Mouse (Mus musculus): ENCODE data around the gene P2rx6. TPM values are rescaled to one million over a fixed set of nuclear protein-coding genes. Genes with fewer than 3 reads are reported as not detected.
"Not testable (repeated sequence)": the region's sequence is repeated elsewhere in the genome, so short reads cannot be mapped to it uniquely, and the experiment has no call there.

Gene P2rx6
- polyA plus RNA-seq, 1 experiment from 2014 or later, result 0.63 TPM

DNA sequence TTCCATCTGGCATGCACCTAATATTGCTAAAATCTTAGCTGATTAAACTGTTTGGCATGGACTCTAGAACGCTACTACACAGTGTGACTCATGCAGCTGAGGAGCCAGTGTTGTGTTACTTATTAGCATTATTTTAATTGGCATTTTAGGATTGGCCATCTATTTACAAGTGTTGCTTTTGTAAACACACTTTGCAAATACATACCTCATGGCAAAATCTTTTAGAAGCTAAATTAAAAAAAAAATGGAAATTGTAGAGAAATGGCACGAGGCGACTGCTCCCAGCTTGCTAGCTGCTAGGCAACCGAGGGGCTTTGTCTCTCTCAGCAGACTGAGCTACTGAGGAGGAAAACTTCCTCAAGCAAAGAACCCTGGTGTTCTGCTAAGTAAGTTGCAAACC, 43.3 kb downstream of the P2rx6 start:
- DNase-seq (ENCODE audit: low spot score) (no peak), ATAC-seq (ENCODE audit: low FRiP score) (no peak)
- H3K27ac ChIP-seq (ENCODE audit: low read depth, low read length), result no peak overlapping the region
- H3K36me3 ChIP-seq (ENCODE audit: control insufficient read depth, insufficient read depth, low read length), result no peaks in the 10 kb centered on the region
- no peaks in the 10 kb centered on the region for H3K27me3 ChIP-seq (ENCODE audit: control insufficient read depth, insufficient read depth, low read length)
- H3K4me1 ChIP-seq (replicated peaks; ENCODE audit: control insufficient read depth, insufficient read depth, low read length), result no peaks in the 10 kb centered on the region
- H3K9me3 ChIP-seq (ENCODE audit: control insufficient read depth, low read length), result no peaks in the 10 kb centered on the region
- H3K4me3 ChIP-seq (ENCODE audit: low read depth, low read length), result no peak overlapping the region
- H3K9ac ChIP-seq (ENCODE audit: low read depth, low read length), result no peak overlapping the region
- no peak overlapping the region for H3K4me2 ChIP-seq (replicated peaks; ENCODE audit: low read depth, low read length)
- 60% methylated on average over 4 of the region's 4 CpGs for whole genome bisulfite sequencing

DNA sequence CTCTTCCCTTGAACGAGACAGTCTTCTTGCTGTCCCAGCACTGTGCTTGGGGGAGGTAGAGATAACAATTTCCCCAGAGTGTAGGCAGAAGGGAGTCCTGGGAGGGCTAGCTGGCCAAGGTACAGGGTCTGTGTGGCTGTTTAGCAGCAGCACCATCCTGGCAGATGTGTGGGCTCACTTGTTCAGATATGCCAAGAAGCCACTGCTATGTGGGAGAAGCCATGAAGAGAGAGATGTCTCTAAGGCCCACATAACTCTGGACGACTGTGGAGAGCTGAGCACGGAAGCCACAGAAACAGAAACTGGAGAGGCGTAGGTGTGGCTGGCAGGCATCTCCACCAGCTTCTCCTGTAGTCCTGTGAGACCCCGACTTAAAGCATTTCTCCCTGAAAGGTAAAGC, 44.0 kb downstream of the P2rx6 start:
- Histone ChIP-seq H3K36me3 (ENCODE audit: control insufficient read depth, insufficient read depth, low read length) (no peaks in the 10 kb centered on the region), H3K4me2 (replicated peaks; ENCODE audit: low read depth, low read length) (no peak overlapping the region), H3K27me3 (ENCODE audit: control insufficient read depth, insufficient read depth, low read length) (no peaks in the 10 kb centered on the region), H3K9me3 (ENCODE audit: control insufficient read depth, low read length) (no peaks in the 10 kb centered on the region), H3K27ac (ENCODE audit: low read depth, low read length) (no peak overlapping the region), H3K4me3 (ENCODE audit: low read depth, low read length) (no peak overlapping the region), H3K4me1 (replicated peaks; ENCODE audit: control insufficient read depth, insufficient read depth, low read length) (no peaks in the 10 kb centered on the region), H3K9ac (ENCODE audit: low read depth, low read length) (no peak overlapping the region)
- no peak for ATAC-seq (ENCODE audit: low FRiP score)
- DNase-seq (ENCODE audit: low spot score), result no peak
- WGBS, result 77% methylated on average over 5 of the region's 5 CpGs

DNA sequence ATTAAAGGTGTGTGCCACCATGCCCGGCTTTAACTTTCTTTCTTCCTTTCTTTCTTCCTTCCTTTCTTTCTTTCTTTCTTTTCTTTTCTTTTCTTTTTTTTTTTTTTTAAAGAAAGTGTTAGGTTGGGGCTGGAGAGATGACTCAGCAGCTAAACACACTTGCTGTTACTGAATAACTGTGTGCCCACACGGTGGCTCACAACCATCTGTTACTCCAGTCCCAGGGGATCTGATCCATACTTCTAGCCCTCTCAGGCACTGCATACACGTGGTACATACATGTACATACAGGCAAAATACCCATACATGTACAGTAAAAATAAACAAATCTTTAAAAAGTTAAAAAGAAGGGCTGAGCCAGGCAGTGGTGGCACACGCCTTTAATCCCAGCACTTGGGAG, 49.7 kb downstream of the P2rx6 start:
- H3K27ac ChIP-seq (ENCODE audit: low read depth, low read length), result no peak overlapping the region
- H3K9ac ChIP-seq (ENCODE audit: low read depth, low read length), result no peak overlapping the region
- H3K4me2 ChIP-seq (replicated peaks; ENCODE audit: low read depth, low read length), result no peak overlapping the region
- DNase-seq (ENCODE audit: low spot score) (no peak), ATAC-seq (ENCODE audit: low FRiP score) (no peak)
- no peak overlapping the region for H3K4me3 ChIP-seq (ENCODE audit: low read depth, low read length)
- WGBS, result 80% methylated on average over 4 of the region's 4 CpGs
- no peaks in the 10 kb centered on the region for H3K9me3 ChIP-seq (ENCODE audit: control insufficient read depth, low read length)
- no peaks in the 10 kb centered on the region for H3K27me3 ChIP-seq (ENCODE audit: control insufficient read depth, insufficient read depth, low read length)
- H3K4me1 ChIP-seq (replicated peaks; ENCODE audit: control insufficient read depth, insufficient read depth, low read length), result no peaks in the 10 kb centered on the region
- no peaks in the 10 kb centered on the region for H3K36me3 ChIP-seq (ENCODE audit: control insufficient read depth, insufficient read depth, low read length)

DNA sequence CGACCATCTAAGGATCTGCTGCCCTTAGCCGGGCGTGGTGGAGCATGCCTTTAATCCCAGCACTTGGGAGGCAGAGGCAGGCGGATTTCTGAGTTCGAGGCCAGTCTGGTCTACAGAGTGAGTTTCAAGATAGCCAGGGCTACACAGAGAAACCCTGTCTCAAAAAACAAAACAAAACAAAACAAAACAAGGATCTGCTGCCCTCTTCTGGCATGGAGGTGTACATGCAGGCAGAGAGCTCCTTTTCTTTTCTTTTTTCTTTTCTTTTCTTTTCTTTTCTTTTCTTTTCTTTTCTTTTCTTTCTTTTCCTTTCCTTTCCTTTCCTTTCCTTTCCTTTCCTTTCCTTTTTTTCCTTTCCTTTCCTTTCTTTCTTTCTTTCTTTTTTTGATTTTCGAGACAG, 53.1 kb downstream of the P2rx6 start:
- 94% methylated on average over 6 of the region's 6 CpGs for WGBS
- not testable (repeated sequence) for H3K4me1 ChIP-seq (replicated peaks; ENCODE audit: control insufficient read depth, insufficient read depth, low read length); H3K4me2 ChIP-seq (replicated peaks; ENCODE audit: low read depth, low read length); H3K9me3 ChIP-seq (ENCODE audit: control insufficient read depth, low read length); H3K27ac ChIP-seq (ENCODE audit: low read depth, low read length); H3K9ac ChIP-seq (ENCODE audit: low read depth, low read length); H3K36me3 ChIP-seq (ENCODE audit: control insufficient read depth, insufficient read depth, low read length); H3K27me3 ChIP-seq (ENCODE audit: control insufficient read depth, insufficient read depth, low read length); ATAC-seq (ENCODE audit: low FRiP score); H3K4me3 ChIP-seq (ENCODE audit: low read depth, low read length)
- DNase-seq (ENCODE audit: low spot score), result peak; percentile 34

DNA sequence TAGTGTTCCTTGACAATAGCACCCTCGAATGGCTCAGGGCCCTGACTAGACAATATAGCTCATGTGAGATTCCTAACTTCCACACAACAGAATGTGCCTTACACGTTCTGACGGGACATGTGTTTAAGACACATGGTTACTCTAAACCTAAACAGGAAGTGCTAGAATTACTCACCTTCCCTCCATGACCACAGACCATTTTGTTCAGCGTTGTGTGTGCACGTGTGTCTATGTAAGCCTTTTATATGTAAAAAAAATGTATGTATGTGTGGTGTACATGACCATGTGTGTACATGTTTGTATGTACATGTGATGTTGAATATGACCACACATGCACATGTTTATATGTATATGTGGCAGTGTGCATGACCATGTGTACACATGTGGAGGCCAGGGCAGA, 54.5 kb downstream of the P2rx6 start:
- Histone ChIP-seq H3K4me3 (ENCODE audit: low read depth, low read length) (no peak overlapping the region), H3K4me2 (replicated peaks; ENCODE audit: low read depth, low read length) (no peak overlapping the region), H3K4me1 (replicated peaks; ENCODE audit: control insufficient read depth, insufficient read depth, low read length) (no peaks in the 10 kb centered on the region; the same call in 1 of the 2 replicates), H3K27me3 (ENCODE audit: control insufficient read depth, insufficient read depth, low read length) (no peaks in the 10 kb centered on the region), H3K36me3 (ENCODE audit: control insufficient read depth, insufficient read depth, low read length) (no peaks in the 10 kb centered on the region), H3K27ac (ENCODE audit: low read depth, low read length) (no peak overlapping the region), H3K9ac (ENCODE audit: low read depth, low read length) (no peak overlapping the region), H3K9me3 (ENCODE audit: control insufficient read depth, low read length) (no peaks in the 10 kb centered on the region)
- ATAC-seq (ENCODE audit: low FRiP score) (no peak), DNase-seq (ENCODE audit: low spot score) (no peak)
- 90% methylated on average over 5 of the region's 5 CpGs for WGBS

DNA sequence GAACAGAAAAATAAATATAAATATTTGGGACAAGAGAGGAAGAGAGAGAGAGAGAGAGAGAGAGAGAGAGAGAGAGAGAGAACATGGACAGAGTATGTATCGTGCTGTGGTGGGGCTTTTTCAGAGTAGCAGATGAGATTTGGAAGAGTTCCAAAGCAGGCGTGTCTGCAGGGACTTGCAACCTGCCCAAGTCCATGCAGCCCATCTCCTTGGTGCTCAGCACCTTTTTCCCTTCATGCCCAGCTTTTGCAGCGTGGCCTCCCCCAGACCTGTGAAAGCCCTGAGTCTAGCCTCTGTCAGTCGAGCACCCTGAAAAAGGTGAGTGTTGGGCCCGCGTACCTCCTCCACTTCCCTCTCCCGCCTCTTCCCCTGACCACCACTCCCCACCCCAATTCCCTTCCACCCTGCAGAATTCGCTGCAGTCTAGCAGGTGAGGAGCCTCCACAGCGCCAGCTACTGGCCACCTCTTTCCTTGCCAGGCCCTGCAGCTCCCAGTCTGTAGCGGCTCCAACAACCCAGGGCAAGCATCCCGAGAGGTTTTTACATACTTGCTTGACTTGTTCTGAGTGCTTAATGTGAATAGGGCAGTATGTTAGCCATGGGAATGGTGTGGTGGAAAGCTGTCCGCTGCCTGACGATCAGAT, 56.4 kb downstream of the P2rx6 start:
- Histone ChIP-seq H3K9me3 (ENCODE audit: control insufficient read depth, low read length) (no peaks in the 10 kb centered on the region), H3K9ac (ENCODE audit: low read depth, low read length) (no peak overlapping the region), H3K36me3 (ENCODE audit: control insufficient read depth, insufficient read depth, low read length) (no peaks in the 10 kb centered on the region), H3K27me3 (ENCODE audit: control insufficient read depth, insufficient read depth, low read length) (no peaks in the 10 kb centered on the region), H3K27ac (ENCODE audit: low read depth, low read length) (no peak overlapping the region), H3K4me1 (replicated peaks; ENCODE audit: control insufficient read depth, insufficient read depth, low read length) (no peaks in the 10 kb centered on the region; the same call in 1 of the 2 replicates), H3K4me2 (replicated peaks; ENCODE audit: low read depth, low read length) (no peak overlapping the region), H3K4me3 (ENCODE audit: low read depth, low read length) (no peak overlapping the region)
- DNase-seq (ENCODE audit: low spot score) (peak; percentile 70), ATAC-seq (ENCODE audit: low FRiP score) (no peak)
- 24% methylated on average over 13 of the region's 13 CpGs for WGBS

DNA sequence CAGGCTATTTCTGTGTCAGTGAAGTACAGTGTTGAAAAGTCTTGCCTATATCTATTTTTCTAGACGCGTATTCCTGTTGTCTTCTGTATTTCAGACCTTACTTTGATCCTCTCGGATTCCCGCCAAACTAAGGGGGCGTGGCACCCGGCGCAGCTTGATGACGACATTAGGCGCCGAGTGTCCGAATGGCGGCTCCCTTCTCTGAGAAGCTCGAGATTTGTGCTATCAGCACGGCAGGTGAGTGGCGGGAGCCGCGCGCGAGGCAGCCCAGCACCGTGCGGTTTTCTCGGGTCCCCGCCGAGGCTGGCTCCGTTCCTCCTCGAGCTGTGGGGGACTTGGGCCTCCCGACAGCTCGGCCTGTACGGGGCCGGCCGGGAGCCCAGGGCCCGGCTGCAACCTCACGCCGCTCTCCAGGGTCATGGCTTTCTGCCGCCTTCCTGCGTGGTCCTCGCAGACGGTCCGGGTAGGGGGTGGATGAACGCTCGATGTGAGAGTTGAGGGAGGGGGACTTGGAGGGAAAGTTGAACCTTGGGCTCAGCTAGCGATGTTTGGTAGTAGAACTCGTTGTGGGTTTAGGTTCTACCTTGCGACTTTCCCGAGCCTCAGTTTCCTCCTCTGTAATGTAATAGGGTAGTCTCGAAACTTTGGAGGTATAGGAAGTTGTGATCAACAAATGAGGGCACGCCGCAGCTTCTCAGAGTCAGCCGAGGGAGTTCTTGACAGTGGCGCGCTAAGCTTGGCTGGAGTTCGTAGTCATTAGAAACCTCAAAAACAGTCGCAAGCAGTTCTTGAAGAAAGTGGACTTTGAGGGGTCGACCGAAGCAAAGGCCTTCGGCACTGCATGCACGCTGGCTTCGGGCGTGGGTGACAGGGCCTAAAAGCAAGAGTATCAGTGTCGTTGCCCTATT, 57.8 kb downstream of the P2rx6 start, which contains the start of gene Smpd4:
Gene Smpd4, plus strand, starts transcription at position 157 of the 908 bp plus-strand sequence.
- peak; percentile 98 for DNase-seq (ENCODE audit: low spot score)
- peak within 1 kb of the TSS; percentile 65 for H3K4me3 ChIP-seq (ENCODE audit: low read depth, low read length)
- peak; percentile 79 for ATAC-seq (ENCODE audit: low FRiP score)
- no peaks in the 10 kb centered on the region; the same call in 1 of the 2 replicates for H3K4me1 ChIP-seq (replicated peaks; ENCODE audit: control insufficient read depth, insufficient read depth, low read length)
- WGBS, result 3% methylated on average over 60 of the region's 60 CpGs
- H3K27ac ChIP-seq (ENCODE audit: low read depth, low read length), result no peak within 1 kb of the TSS
- H3K9me3 ChIP-seq (ENCODE audit: control insufficient read depth, low read length), result no peaks in the 10 kb centered on the region
- H3K27me3 ChIP-seq (ENCODE audit: control insufficient read depth, insufficient read depth, low read length), result no peaks in the 10 kb centered on the region
- peak within 1 kb of the TSS; percentile 68 for H3K4me2 ChIP-seq (replicated peaks; ENCODE audit: low read depth, low read length)
- H3K36me3 ChIP-seq (ENCODE audit: control insufficient read depth, insufficient read depth, low read length), result no peaks in the 10 kb centered on the region
- H3K9ac ChIP-seq (ENCODE audit: low read depth, low read length), result peak within 1 kb of the TSS; percentile 73

DNA sequence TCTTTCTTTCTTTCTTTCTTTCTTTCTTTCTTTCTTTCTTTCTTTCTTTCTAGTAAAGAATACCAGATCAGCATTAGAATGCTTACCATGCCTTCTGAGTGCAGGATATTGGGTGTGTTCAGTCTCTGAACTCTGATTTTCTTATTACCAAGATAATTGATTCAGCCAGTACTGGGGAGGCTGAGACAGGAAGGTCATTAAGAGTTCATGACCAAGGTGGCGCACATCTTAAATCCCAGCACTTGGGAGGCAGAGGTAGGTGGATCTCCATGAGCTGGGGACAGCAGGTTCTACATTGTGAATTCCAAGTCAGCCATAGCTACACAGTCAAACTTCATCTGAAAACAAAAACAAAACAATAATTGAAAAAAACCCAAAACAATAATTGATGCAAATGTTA, 60.3 kb downstream of the P2rx6 start:
- DNase-seq (ENCODE audit: low spot score) (no peak), ATAC-seq (ENCODE audit: low FRiP score) (no peak)
- no peaks in the 10 kb centered on the region for H3K9me3 ChIP-seq (ENCODE audit: control insufficient read depth, low read length)
- no peak overlapping the region for H3K27ac ChIP-seq (ENCODE audit: low read depth, low read length)
- no peak overlapping the region for H3K4me3 ChIP-seq (ENCODE audit: low read depth, low read length)
- H3K4me2 ChIP-seq (replicated peaks; ENCODE audit: low read depth, low read length), result no peak overlapping the region
- no peaks in the 10 kb centered on the region; the same call in 1 of the 2 replicates for H3K4me1 ChIP-seq (replicated peaks; ENCODE audit: control insufficient read depth, insufficient read depth, low read length)
- H3K9ac ChIP-seq (ENCODE audit: low read depth, low read length), result no peak overlapping the region
- WGBS, result 93% methylated on average over 1 of the region's 1 CpGs
- peaks cover 8% of the 10 kb centered on the region; the same call in 1 of the 2 replicates for H3K36me3 ChIP-seq (ENCODE audit: control insufficient read depth, insufficient read depth, low read length)
- H3K27me3 ChIP-seq (ENCODE audit: control insufficient read depth, insufficient read depth, low read length), result no peaks in the 10 kb centered on the region
